Mouse (Mus musculus): Measurements from ENCODE around the gene Tcea3. TPM values are rescaled to one million over a fixed set of nuclear protein-coding genes. Genes with fewer than 3 reads are reported as not detected.

The Tcea3 gene
- 4.1 and 4.4 TPM in 2 replicates for polyA plus RNA-seq (2012; rRNA removed)

GRCm38 (mm10) chr4:136247729-136248463, at the start of gene Tcea3:
Gene Tcea3, plus strand, starts transcription at chr4:136247729.

DNA sequence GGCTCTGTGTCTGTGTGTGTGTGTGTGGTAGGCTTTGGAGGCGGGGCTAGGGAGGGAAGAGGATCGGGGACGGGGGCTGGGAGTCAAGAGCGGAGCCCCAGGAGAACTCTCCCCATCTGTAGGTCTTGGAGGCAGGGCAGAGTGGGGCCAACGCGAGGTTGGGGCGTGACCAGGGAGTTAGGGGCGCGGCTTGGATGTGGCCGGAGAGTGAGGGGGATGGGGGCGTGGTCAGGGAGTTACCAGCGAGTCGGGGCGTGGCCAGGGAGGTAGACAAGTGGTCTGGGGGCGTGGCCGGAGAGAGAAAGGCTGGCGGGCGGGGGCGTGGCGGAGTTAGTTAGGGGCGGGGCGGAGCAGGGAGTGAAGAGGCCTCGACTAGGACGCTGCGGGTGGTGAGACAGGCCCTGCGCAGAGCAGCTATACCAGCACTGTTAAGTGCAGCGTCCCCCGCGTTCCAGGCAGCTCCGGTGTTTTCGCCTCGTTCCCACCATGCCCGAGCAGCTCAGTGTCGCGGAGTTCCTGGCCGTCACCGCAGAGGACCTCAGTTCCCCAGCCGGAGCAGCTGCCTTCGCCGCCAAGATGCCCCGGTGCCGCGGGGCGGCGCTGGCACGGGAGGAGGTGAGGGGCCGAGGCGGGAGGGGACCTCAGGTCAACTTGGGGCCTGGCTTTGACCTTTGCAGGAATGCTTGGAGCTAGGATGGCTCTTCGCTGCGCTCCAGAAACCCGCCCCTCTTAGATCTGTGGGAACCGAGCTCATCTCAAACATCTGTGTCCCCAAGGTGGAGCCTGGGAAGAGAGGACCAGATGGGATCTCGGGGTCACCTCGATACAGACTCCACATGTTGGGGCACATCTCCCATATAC, 41.3 kb upstream of the Tcea3 start, which contains the start of gene Asap3:
Asap3 (plus strand) TSS at position 333 of the 861 bp plus-strand sequence.

DNA sequence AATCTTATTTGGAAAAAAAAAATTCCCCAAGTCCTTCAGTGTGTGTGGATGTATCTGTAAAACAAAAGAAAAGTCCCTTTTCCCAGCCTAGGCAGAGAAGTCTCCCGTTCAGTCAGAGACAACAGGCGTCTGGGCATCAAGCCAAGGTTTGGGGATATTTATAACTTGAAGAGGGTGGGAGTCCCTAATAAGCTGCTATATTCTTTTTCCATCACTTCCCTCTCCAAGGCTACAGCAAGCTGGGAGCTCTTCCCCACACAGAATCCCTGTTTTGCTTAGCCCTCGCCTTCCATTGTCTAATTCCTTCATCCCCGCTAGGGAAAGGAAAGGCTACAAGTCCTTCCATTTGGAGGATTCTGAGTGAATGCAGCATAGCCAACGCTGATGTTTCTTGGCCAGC, 36.9 kb downstream of the Tcea3 start, which contains the start of gene Zfp46:
Zfp46 (plus strand) TSS at position 229 of the 400 bp plus-strand sequence.

DNA sequence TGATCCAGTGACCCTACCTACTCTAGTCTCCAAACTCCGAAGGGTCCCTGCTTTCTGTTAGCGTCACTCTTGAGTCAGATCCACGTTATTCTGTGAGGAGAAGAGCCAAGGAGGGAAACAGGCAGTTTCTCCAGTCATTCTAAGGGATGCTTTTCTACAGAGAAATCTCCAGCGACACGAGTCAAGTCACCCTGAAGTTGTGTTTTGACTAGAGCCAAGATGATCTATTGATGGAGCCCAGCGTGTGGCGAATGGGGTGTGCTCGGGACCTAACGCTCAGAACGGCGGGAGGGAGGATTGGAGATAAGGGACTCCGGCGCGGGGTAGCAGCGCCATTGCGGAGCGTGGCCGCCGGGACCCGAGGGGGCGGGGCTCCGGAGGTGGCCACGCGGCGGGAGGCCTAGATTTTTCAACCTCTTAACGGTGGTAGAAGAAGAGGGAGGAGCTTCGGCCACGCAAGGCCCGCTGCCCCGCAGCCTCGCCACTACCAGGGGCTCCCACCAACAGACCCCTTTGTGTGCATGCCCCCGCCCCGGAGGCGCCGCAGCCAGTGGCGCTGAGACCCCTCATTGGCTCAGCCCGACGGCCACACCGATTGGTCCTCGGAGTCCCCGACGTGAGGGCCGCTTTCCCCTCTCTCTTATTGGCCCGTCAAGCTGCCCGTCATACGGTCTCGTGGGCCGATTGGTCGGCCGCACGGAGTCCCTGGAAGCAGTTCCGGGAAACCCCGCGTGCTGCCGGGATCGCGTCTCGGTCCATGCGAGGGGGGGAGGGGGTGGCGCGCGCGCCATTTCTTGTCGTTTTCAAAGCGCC, 62.9 kb downstream of the Tcea3 start, which contains the start of gene Hnrnpr:
Hnrnpr (plus strand) TSS at position 714 of the 813 bp plus-strand sequence.

Other genes starting within 250 kb of the Tcea3 start
- gene Eloa, start 226.0 kb upstream of the Tcea3 start, polyA plus RNA-seq (2012; rRNA removed), result 2.5 and 2.6 TPM in 2 replicates
- gene Rpl11, start 194.3 kb upstream of the Tcea3 start, polyA plus RNA-seq (2012; rRNA removed), result 79.3 and 110 TPM in 2 replicates
- gene Id3, start 104.2 kb upstream of the Tcea3 start, polyA plus RNA-seq (2012; rRNA removed), result 337 and 441 TPM in 2 replicates
- 2.8 and 3.6 TPM in 2 replicates for gene E2f2, start 75.3 kb upstream of the Tcea3 start, polyA plus RNA-seq (2012; rRNA removed)
- gene Asap3, start 41.4 kb upstream of the Tcea3 start, polyA plus RNA-seq (2012; rRNA removed), result 3.5 and 3.9 TPM in 2 replicates
- 5.1 and 7.5 TPM in 2 replicates for gene Zfp46, start 37.0 kb downstream of the Tcea3 start, polyA plus RNA-seq (2012; rRNA removed)
- gene Hnrnpr, start 63.2 kb downstream of the Tcea3 start, polyA plus RNA-seq (2012; rRNA removed), result 0.58 and 1.3 TPM in 2 replicates
- gene Htr1d, start 175.8 kb downstream of the Tcea3 start, polyA plus RNA-seq (2012; rRNA removed), result 0.05 and 0.15 TPM in 2 replicates
- gene 6030445D17Rik, start 214.5 kb downstream of the Tcea3 start, polyA plus RNA-seq (2012; rRNA removed), result 0.12 and 0.14 TPM in 2 replicates
- gene Luzp1, start 222.0 kb downstream of the Tcea3 start, polyA plus RNA-seq (2012; rRNA removed), result 2.5 and 3.1 TPM in 2 replicates